Mouse (Mus musculus) cerebellum, adult 2 months (tissue): ENCODE data around the gene H2afj. TPM values are rescaled to one million over a fixed set of nuclear protein-coding genes. Genes with fewer than 3 reads are reported as not detected.
A peak's percentile ranks its signal among the peaks of the same experiment; 100 is the strongest.

Experiments used
- DNase-seq, 2 experiments: peaks; one replicate each; pipeline ENCODE4 v3.0.0; 2021
- H3K27ac ChIP-seq: fragments of 200-500 bp; 2 replicates; pipeline ENCODE4 v1.5.1; 2012; ENCODE audit warnings: low read length, control low read depth, inconsistent platforms; ENCODE audit not compliant: insufficient read depth
- H3K27me3 ChIP-seq: fragments of 200-500 bp; 2 replicates; pipeline ENCODE4 v1.6.1; 2012; ENCODE audit warnings: inconsistent platforms, mild to moderate bottlenecking, low read length, moderate library complexity; ENCODE audit not compliant: control insufficient read depth, insufficient read depth
- H3K4me1 ChIP-seq: fragments of 200-500 bp; 2 replicates; pipeline ENCODE4 v1.6.1; 2011; ENCODE audit warnings: low read length; ENCODE audit not compliant: control insufficient read depth, insufficient read depth
- H3K4me3 ChIP-seq: fragments of 200-500 bp; replicated peaks from 2 replicates; pipeline ENCODE3; 2011; ENCODE audit warnings: mild to moderate bottlenecking, low read depth, low read length, control low read depth; ENCODE audit not compliant: insufficient read depth
- CTCF ChIP-seq: fragments of 200-500 bp; IDR thresholded peaks from 2 replicates; pipeline ENCODE4 v1.5.1; 2011; ENCODE audit warnings: low read depth, mild to moderate bottlenecking, control low read depth, low read length, moderate library complexity, borderline replicate concordance; ENCODE audit not compliant: insufficient read depth
- POLR2A ChIP-seq: fragments of 200-500 bp; IDR thresholded peaks from 2 replicates; pipeline ENCODE4 v1.6.1; 2011; ENCODE audit warnings: low read length, control low read depth, borderline replicate concordance; ENCODE audit not compliant: insufficient read depth
- WGBS: fragments of 180-500 bp; shearing (Covaris S2); methylation state at CpG from one replicate; pipeline ENCODE4 v1.1.7; 2018; 5-methylcytosine and 5-hydroxymethylcytosine counted together
- polyA plus RNA-seq: library from polyadenylated mRNA; depleted of rRNA; stranded (reverse); fragments of >200 nt; gene quantifications from 2 replicates; pipeline ENCODE4 v1.2.3, GENCODE M21; 2012; rRNA removed

The H2afj gene
- polyA plus RNA-seq, result 74.1 and 88.9 TPM in 2 replicates

DNA sequence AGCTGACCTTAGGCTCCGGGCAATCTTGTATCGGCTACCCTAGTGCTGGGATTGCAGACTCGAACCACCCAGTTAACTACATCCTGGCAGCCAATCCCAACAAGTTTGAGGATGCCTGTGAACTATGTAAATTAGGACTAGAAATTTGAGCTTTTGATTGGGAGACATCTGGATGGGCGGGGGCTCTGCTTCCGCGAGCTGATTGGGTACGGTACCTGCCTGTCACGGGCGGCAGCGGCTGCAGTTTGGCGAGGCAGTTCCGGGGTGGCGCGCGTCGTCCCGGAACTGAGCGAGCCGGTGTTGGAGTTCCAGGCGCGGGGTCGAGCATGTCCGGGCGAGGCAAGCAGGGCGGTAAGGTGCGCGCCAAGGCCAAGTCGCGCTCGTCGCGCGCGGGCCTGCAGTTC lies at the start of gene H2afj:
H2afj (plus strand) TSS at position 231 of the 404 bp plus-strand sequence.
- H3K27me3 ChIP-seq, result no peaks in the 10 kb centered on the region
- 0% methylated on average over 34 of the region's 34 CpGs for WGBS
- DNase-seq, result peak; percentile 97 to 99
- peaks cover 8% of the 10 kb centered on the region; the same call in 1 of the 2 replicates for H3K4me1 ChIP-seq
- TF ChIP-seq POLR2A (peak; percentile 40; the same call in 1 of the 2 replicates), CTCF (no peak)
- peak within 1 kb of the TSS; percentile 58; the same call in 1 of the 2 replicates for H3K27ac ChIP-seq
- peak within 1 kb of the TSS; percentile 59 for H3K4me3 ChIP-seq

DNA sequence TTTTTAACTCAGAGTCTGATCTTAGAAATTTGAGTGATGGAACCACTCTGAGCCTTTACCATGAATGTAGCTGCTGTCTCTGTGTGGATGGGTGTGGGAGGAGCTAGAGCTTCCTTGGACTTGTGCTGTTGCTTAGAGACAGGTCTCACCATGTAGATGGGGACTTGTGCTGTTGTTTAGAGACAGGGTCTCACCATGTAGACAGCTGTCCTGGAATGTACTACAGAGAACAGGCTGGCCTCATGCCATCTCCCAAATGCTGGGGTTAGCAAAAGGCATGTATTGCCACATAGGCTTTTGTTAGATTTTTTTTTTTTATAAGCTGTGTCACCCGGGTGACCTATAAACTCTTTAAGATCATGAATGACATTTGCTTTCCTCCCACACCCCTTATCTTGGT lies 44.1 kb upstream of the H2afj start:
- H3K27me3 ChIP-seq, result no peaks in the 10 kb centered on the region; the same call in 1 of the 2 replicates
- no peak overlapping the region for H3K27ac ChIP-seq
- H3K4me1 ChIP-seq, result peaks cover 2% of the 10 kb centered on the region; the same call in 1 of the 2 replicates
- no peak for TF ChIP-seq CTCF
- TF ChIP-seq POLR2A, result no peak
- no peak for DNase-seq
- no peak overlapping the region for H3K4me3 ChIP-seq
- 7% methylated on average over 1 of the region's 1 CpGs for WGBS

DNA sequence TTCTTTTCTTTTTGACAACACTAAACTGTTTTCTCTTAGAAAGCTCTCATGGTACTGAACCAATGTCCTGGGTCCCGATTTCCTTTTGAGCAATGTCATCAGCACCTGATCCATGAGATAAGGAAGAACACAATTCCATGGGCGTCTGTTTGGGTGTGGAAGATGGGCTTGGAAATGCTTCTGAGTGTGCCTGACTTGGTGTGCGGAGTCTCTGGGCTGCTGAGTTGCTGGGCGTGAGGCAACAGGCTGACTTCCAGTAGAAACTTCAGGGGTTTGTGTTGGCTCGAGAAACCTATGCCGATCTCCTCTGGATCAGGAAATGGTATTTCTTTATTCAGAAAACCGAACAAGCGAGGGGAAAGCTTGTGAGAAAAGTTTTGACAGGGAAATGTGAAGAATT lies 38.9 kb upstream of the H2afj start:
- WGBS, result 86% methylated on average over 8 of the region's 8 CpGs
- DNase-seq, result no peak

DNA sequence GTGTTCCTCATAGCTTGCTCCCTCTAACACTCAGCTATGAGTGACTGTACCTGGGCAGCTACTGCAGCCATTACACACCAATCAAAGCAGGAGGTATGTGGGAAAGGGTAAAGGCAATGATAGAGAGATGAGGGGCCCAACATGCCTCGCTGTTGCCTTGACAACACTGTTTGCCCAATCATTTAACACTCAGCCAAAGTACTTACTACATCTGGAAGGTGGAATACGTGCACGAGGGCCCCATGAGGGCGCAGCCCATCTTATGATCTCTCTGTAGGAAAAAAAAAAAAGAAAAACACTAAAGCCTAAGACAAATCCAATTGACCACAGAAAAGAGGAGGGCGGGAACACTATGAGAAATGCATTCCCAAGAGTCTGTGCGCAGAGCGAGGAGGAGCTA lies 38.2 kb upstream of the H2afj start:
- TF ChIP-seq CTCF (no peak), POLR2A (no peak)
- Histone ChIP-seq H3K4me1 (no peaks in the 10 kb centered on the region), H3K27me3 (no peaks in the 10 kb centered on the region), H3K27ac (no peak overlapping the region), H3K4me3 (no peak overlapping the region)
- no peak for DNase-seq
- 81% methylated on average over 7 of the region's 7 CpGs for WGBS

More for the DNA sequence above, 38.9 kb upstream of the H2afj start:
- Histone ChIP-seq H3K27me3 (no peaks in the 10 kb centered on the region), H3K4me1 (no peaks in the 10 kb centered on the region), H3K27ac (no peak overlapping the region), H3K4me3 (no peak overlapping the region)
- TF ChIP-seq POLR2A (no peak), CTCF (no peak)

DNA sequence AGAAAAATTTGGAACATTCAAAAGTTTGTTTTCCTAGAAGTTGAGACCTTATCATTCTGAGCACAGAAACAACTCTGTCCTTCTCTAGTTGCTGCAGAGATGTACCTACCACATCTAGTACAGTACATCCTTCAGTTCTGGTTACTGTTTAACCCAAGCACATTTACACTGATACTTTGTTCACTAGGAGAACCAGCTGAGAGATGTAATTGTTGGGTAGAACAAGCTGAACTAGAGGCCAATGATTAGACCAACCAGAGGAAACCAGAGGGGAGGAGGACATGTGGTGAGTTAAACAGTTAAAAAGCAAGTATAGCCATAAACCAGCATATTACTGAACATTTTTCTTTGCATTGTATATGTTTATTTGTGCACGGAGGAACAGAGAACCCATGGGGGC lies 31.7 kb upstream of the H2afj start:
- Histone ChIP-seq H3K4me3 (no peak overlapping the region), H3K27ac (no peak overlapping the region), H3K27me3 (no peaks in the 10 kb centered on the region), H3K4me1 (no peaks in the 10 kb centered on the region)
- no peak for DNase-seq
- TF ChIP-seq POLR2A (no peak), CTCF (no peak)
- WGBS, result 79% methylated on average over 1 of the region's 1 CpGs

DNA sequence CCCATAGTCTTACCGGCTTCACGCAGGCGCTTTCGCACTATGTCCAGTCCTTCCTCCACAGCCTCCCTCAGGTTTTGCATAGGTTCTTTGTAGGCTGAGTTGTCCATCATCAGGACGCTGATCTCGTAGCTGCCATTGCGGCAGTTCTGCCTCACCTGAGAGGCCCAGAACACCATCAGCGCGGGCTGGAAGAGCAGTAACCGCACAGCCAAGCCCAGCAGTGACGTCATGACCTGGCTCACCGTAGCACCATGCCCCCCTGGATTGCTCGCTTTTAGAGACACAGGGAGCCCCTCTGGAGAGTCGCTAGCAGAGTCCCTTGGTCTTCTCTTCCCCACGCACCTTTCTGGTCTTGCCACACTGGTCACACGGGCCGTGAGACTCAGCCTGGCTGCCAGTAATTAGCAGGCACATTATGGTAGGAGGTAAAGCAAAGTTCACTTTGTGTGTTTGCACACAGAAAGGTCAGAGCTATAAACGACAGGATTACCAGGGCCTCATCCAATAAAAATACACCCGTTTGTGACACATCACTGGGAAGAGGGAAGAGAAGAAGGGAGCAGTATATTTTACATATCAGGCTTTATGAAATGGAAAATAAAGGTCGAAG lies 26.6 kb upstream of the H2afj start, which contains the start of gene Gucy2c:
Gucy2c (minus strand) TSS at position 389 of the 610 bp plus-strand sequence.
- 83% methylated on average over 20 of the region's 20 CpGs for WGBS
- H3K4me1 ChIP-seq, result no peaks in the 10 kb centered on the region
- TF ChIP-seq CTCF, result no peak
- H3K27ac ChIP-seq, result no peak within 1 kb of the TSS
- no peak for DNase-seq
- H3K27me3 ChIP-seq, result no peaks in the 10 kb centered on the region
- no peak within 1 kb of the TSS for H3K4me3 ChIP-seq

DNA sequence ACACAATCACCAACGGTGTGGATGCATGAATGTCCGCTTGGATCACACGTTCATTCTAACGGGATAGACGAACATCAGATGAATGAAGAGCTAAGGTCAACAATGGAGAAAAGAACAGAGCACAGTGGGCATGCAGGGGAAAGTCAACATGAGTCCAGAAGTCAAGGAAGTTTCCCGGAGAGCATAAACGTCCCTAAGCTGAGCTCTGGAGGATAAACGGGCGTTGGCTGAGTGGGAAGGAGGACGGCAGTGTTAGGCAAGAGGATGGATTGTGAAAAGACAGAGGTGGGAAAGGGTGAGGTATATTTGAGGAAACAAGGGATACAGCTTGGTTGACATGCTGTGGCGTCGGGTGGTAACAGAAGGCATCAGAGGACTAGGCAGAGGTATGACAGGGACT lies 25.9 kb upstream of the H2afj start:
- 82% methylated on average over 12 of the region's 12 CpGs for WGBS
- TF ChIP-seq CTCF, result no peak
- no peak for TF ChIP-seq POLR2A
- DNase-seq, result no peak
- Histone ChIP-seq H3K4me1 (no peaks in the 10 kb centered on the region), H3K27me3 (no peaks in the 10 kb centered on the region), H3K4me3 (no peak overlapping the region), H3K27ac (no peak overlapping the region)

DNA sequence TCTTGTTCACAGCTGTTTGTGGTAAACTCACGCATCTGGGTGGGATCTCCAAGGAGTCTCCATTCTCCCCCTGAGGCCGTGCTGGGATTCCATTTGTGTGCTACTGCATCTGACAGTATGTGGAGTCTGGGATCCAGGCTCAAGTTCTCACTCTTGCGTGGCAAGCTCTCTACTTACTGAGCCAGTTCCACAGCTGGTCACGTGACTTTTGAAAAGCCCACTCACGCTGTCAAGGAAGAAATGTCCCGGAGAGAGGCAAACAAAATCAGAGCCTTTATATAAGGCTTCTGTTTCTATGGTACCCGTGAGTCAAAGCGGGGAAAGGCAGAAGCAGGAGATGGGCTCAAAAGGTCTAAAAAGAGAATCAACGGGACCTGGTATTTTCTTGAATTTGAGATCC lies 25.3 kb upstream of the H2afj start:
- H3K4me3 ChIP-seq, result no peak overlapping the region
- TF ChIP-seq POLR2A (no peak), CTCF (no peak)
- H3K4me1 ChIP-seq, result no peaks in the 10 kb centered on the region
- 70% methylated on average over 9 of the region's 9 CpGs for WGBS
- H3K27me3 ChIP-seq, result no peaks in the 10 kb centered on the region
- no peak overlapping the region for H3K27ac ChIP-seq
- DNase-seq, result no peak
